Mouse (Mus musculus) embryonic fibroblast, embryonic 13.5 days (primary cell): ENCODE data around the gene a.

Experiments used
- CTCF ChIP-seq: IDR thresholded peaks from 2 replicates; pipeline ENCODE4 v1.5.1; 2011; ENCODE audit warnings: mild to moderate bottlenecking, control low read depth, low read length, moderate library complexity, borderline replicate concordance; ENCODE audit not compliant: insufficient read depth
- POLR2A ChIP-seq: IDR thresholded peaks from 2 replicates; pipeline ENCODE4 v1.6.1; 2011; ENCODE audit warnings: low read depth, mild to moderate bottlenecking, control low read depth, low read length, moderate library complexity

DNA sequence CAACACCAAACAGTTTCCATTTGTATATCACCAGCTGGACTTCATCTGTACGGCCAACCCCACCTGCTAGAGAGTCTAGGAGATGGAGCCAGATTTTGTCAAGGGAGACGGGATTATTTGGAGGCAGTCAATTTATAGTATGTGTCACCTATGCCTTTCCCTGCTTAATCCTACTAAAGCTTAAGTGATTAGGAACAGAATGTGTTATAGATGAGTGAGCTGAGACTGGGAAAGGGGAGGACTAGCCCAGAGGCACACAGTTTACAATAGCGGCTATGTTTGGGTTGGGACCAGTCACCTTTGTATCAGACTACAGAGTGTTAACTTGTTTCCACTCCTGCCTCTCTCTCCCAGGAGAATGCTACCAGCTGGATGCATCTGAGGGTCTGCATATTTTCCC lies 11.6 kb upstream of the a start:
- TF ChIP-seq CTCF (no peak), POLR2A (no peak)
